Mouse (Mus musculus) fibroblast of lung, adult 2 months (primary cell): ENCODE results near the gene Thoc5.

Experiments used
- DNase-seq: peaks from one replicate; pipeline ENCODE4 v3.0.0-alpha.2; 2011; ENCODE audit warnings: low read depth

Thoc5 gene

GRCm38 (mm10) chr11:4894848-4895816, at the start of gene Thoc5:
Thoc5 (plus strand) TSS chr11:4895320.
- DNase-seq: peak; percentile 48

GRCm38 (mm10) chr11:4848483-4849248, 46.5 kb upstream of the Thoc5 start:
- DNase-seq: no peak

DNA sequence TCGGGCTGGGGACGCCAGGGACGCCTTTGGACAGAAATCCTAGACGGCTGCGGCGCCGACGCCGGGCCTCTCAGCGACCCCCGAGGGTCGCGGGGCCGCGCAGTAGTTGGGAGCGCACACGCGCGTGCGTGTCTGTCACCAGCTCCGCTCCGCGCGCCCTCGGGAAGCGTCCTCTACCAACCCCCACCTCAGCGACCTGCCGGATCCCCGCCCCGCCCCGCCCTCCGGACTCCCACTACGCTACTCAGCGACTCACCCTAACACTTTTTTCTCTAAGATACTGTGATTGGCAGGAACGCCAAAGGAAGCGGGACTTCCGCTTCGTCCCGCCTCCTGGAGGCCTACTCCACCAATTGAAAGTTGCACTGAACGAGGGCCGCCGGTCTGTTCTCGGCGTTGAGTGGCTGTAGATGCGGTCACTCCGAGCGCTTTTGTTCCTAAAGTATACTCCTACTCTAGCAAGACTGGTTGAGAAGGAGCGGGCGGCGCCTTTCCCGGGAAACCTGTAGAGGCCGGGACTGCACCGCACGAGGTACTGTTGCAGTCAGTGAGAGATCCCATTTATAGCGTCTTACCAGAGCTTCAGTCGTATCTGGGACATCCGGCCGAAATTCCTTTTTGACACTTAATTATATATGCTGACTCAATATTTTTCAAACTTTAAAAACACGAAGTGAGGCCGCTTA, 45.7 kb upstream of the Thoc5 start, which contains the start of gene Nf2:
Gene Nf2 (minus strand): TSS at position 279 of the 686 bp plus-strand sequence.
- peak; percentile 99 for DNase-seq

DNA sequence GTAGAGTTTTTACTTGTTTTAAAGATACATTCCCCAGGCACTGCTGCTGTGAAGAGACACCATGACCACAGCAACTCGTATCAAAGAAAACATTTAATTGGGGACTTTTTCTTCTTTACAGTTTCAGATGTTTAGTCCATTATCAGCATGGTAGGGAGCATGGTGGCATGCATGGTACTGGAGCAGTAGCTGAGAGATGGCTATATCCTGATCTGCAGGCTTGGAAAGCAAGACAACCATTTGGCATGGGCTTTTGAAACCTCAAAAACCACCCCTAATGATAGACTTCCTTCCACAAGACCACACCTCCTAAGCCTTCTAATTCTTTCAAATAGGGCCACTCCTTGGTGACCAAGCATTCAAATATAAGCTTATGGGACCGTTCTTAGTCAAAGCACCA, 44.7 kb upstream of the Thoc5 start:
- no peak for DNase-seq

GRCm38 (mm10) chr11:4853021-4853420, 42.1 kb upstream of the Thoc5 start:
- DNase-seq: no peak

- no peak for DNase-seq
Observed at GRCm38 (mm10) chr11:4854181-4854580, 40.9 kb upstream of the Thoc5 start.

DNA sequence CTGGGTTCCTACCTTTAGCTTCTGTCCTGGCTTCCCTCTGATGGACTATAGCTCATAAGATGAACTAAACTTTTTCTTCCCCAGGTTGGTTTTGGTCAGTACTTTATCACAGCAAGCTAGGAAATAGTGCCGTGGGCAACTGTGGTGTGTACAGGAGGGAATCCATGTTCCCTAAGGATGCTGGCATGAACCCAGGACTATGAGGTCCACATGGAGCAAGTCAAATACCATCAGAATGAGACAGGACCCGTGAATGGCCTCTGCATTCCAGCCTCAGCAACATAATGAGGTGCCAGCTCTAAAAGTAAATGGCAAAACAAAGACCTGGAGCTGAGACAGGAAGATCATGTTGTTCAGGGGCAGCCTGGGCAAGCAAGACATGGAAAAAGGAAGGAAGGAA, 36.7 kb upstream of the Thoc5 start:
- no peak for DNase-seq

- no peak for DNase-seq
Observed at GRCm38 (mm10) chr11:4860986-4861385, 34.1 kb upstream of the Thoc5 start.

GRCm38 (mm10) chr11:4861816-4862604, 33.1 kb upstream of the Thoc5 start:
- DNase-seq: no peak

GRCm38 (mm10) chr11:4862730-4863129, 32.4 kb upstream of the Thoc5 start:
- DNase-seq: no peak

GRCm38 (mm10) chr11:4865645-4866251, 29.4 kb upstream of the Thoc5 start:
- no peak for DNase-seq

DNA sequence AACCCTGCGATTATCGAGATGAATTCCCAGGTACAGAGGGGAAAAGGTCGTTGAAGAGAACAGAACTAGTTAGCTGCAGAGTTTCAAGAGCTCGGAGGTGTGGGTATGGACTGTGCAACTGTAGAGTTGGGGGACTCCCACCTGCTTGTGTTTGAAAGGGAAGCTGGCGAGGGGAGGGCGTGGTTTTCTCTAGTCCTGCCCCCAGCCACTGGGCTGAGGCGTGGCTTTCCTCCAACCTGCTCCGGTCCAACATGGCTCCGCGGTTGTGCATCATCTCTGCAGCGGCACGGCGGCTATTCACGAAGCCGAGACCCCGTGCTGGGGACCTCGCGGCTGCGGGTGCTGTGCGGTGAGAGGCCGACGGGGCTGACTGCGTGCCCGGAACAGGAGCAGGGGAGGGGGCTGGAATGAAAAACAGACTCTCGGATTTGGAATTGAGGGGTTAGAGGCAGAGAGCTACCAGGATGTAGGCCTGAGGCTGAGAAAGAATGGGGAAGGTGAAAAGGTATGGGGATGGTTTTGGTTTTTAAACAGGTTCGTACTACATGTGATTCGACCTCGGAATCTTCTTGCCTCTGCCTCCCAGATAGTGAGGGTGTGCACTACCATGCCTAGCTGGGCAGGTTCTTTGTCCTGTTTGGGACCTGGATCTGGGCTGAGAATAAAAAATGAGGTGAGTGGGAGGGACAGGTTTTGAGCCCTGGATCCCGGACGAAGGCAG, 21.2 kb upstream of the Thoc5 start, which contains the start of gene Nipsnap1:
Gene Nipsnap1 (plus strand): TSS at position 197 of the 721 bp plus-strand sequence.
- DNase-seq: no peak

DNA sequence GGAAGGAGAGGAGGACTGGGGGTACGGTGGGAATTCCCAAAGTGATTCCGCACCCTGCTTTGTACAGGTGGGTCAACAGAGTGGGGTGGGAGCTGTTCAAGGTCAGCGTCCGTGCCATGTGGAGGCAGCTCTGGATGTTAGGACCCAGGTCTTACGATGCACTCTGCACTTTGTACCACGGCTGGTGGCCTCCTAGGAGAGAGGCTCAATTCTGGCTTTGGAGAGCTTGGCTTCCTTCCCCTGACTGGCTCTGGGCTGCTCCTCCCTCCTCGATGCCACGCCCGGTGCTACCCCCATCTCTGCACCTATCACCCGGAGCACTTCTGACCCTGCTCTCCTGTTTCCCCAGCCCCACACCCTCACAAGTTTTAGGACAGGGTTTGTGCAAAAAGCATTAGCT, 20.6 kb upstream of the Thoc5 start:
- DNase-seq: no peak

DNA sequence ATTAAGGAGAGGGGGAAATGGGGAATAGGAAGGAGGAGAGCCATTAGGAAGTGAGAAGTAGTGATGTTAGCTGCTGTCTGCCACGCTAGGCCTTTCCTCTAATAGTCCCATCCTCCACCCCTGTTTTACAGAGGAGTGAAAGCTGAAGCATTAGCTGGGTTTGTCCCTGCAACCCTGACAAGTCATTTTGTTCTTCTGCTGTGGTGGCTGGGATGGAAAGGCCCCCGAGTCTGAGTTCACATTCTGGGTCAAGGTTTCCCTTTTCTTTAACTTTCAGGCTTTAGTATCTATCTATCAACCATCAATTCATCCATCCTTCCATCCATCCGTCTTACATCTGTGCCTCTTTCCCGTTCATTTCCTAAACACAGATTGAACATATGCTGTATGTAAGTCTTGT, 14.0 kb upstream of the Thoc5 start:
- DNase-seq: no peak

DNA sequence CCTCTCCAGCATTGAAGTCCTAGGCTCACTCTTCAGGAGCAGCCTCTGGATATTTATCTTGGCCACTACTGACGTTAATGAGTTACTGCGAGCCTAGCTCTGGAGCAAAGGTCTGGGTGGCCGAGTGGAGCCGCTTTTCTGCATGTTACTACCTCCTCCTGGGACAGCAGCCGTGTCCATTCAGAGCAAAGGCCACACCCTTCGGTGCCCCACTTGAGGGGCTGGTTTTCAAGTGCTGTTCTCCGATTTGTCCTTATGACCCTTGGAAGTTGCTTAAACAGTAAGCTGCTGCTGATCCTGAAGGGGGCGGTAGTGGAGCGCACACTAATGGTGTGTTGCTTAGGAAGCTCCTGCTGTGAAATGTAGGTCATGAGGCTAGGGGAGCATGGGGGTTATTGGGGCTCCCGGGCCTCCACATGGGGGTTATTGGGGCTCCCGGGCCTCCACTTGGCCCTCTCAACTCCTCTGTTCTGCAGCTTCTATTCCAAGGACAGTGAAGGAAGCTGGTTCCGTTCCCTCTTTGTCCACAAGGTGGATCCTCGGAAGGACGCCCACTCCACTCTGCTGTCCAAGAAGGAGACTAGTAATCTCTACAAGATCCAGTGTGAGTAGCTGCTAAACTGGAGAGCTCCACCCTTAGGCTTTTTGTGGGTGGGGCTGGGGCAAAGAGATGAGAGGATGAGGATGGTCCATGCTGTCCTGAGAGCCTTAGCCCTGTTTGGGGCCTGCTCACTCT, 12.1 kb upstream of the Thoc5 start:
- no peak for DNase-seq

GRCm38 (mm10) chr11:4885385-4885903, 9.7 kb upstream of the Thoc5 start:
- no peak for DNase-seq

DNA sequence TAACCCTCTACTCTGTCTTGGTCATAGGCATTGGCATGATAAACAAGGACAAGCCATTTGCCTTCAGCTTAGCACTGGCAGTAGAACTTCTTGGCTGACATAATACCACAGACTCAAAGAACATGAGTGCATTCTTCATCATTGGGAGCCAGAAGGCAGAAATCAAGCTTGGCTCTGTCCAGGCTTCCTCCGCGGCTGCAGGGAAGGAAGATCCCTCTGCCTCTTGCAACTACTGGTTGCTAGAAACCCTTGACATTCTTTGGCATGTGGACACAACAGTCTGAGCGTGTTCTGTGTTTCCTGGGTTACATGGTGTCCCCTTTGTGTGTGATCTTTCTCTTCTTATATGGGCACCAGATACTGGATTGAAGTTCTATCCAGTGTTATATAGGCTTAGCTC, 8.1 kb upstream of the Thoc5 start:
- DNase-seq: no peak

- no peak for DNase-seq
Observed at GRCm38 (mm10) chr11:4900437-4900836, 5.3 kb downstream of the Thoc5 start.

- no peak for DNase-seq
Observed at GRCm38 (mm10) chr11:4901956-4902355, 6.8 kb downstream of the Thoc5 start.
